Mouse (Mus musculus) T-cell, adult 2 months (primary cell): ENCODE results near the gene Tpt1.
"Not testable (repeated sequence)": the region's sequence is repeated elsewhere in the genome, so short reads cannot be mapped to it uniquely, and the experiment has no call there.

Experiments
- DNase-seq: peaks from one replicate; pipeline ENCODE4 v3.0.0; 2022; ENCODE audit warnings: low spot score

Gene Tpt1

GRCm38 (mm10) chr14:75844111-75844695 lies 690 bp upstream of the Tpt1 start:
- DNase-seq: no peak

GRCm38 (mm10) chr14:75845698-75846115 lies 814 bp downstream of the Tpt1 start:
- peak; percentile 91 for DNase-seq

GRCm38 (mm10) chr14:75847669-75848068 lies 2.8 kb downstream of the Tpt1 start:
- DNase-seq: no peak

GRCm38 (mm10) chr14:75848482-75848881 lies 3.6 kb downstream of the Tpt1 start:
- no peak for DNase-seq

- no peak for DNase-seq
Observed at GRCm38 (mm10) chr14:75849236-75849635, 4.3 kb downstream of the Tpt1 start.

GRCm38 (mm10) chr14:75849842-75850568 lies 5.1 kb downstream of the Tpt1 start:
- no peak for DNase-seq

- no peak for DNase-seq
Observed at GRCm38 (mm10) chr14:75850819-75851218, 5.9 kb downstream of the Tpt1 start.

GRCm38 (mm10) chr14:75852016-75852415 lies 7.1 kb downstream of the Tpt1 start:
- DNase-seq: no peak

GRCm38 (mm10) chr14:75855263-75855992 lies 10.5 kb downstream of the Tpt1 start:
- DNase-seq: no peak

- DNase-seq: no peak
Observed at GRCm38 (mm10) chr14:75858181-75858580, 13.3 kb downstream of the Tpt1 start.

GRCm38 (mm10) chr14:75859619-75860018 lies 14.7 kb downstream of the Tpt1 start:
- no peak for DNase-seq

- DNase-seq: no peak
Observed at GRCm38 (mm10) chr14:75862701-75863100, 17.8 kb downstream of the Tpt1 start.

- no peak for DNase-seq
Observed at GRCm38 (mm10) chr14:75863549-75864409, 18.9 kb downstream of the Tpt1 start.

GRCm38 (mm10) chr14:75866706-75867333 lies 21.9 kb downstream of the Tpt1 start:
- DNase-seq: no peak

GRCm38 (mm10) chr14:75868028-75868427 lies 23.1 kb downstream of the Tpt1 start:
- DNase-seq: not testable (repeated sequence)

GRCm38 (mm10) chr14:75869769-75870363 lies 25.0 kb downstream of the Tpt1 start:
- DNase-seq: no peak

- peak; percentile 14 for DNase-seq
Observed at GRCm38 (mm10) chr14:75870631-75871030, 25.7 kb downstream of the Tpt1 start.

- no peak for DNase-seq
Observed at GRCm38 (mm10) chr14:75871111-75871510, 26.2 kb downstream of the Tpt1 start.

GRCm38 (mm10) chr14:75871750-75872149 lies 26.9 kb downstream of the Tpt1 start:
- DNase-seq: no peak

GRCm38 (mm10) chr14:75873612-75874011 lies 28.7 kb downstream of the Tpt1 start:
- no peak for DNase-seq
